Mouse (Mus musculus) hindbrain, embryonic 10.5 days (tissue): ENCODE measurements at regions not wholly inside any gene's neighbourhood (a gene's known extent, or its start where the extent isn't known, plus 50 kb on each side); places are given as distances from the start of the nearest gene placed in this dataset.

Experiments used
- DNase-seq: peaks from one replicate; pipeline ENCODE4 v3.0.0-alpha.2; 2017; ENCODE audit warnings: low spot score
- H3K27ac ChIP-seq: fragments of 300-500 bp; sonication (generic); 2 replicates; pipeline ENCODE4 v1.5.1; 2016; ENCODE audit warnings: mild to moderate bottlenecking, moderate library complexity
- H3K27me3 ChIP-seq: fragments of 300-500 bp; sonication (generic); 2 replicates; pipeline ENCODE4 v1.6.1; 2016; ENCODE audit warnings: mild to moderate bottlenecking; ENCODE audit not compliant: poor library complexity, insufficient read depth, severe bottlenecking
- H3K36me3 ChIP-seq: fragments of 300-500 bp; sonication (generic); 2 replicates; pipeline ENCODE4 v1.6.1; 2016; ENCODE audit warnings: mild to moderate bottlenecking, moderate library complexity
- H3K4me1 ChIP-seq: fragments of 300-500 bp; sonication (generic); replicated peaks from 2 replicates; pipeline ENCODE4 v1.6.1; 2016; ENCODE audit warnings: mild to moderate bottlenecking
- H3K4me3 ChIP-seq: fragments of 300-500 bp; sonication (generic); 2 replicates; pipeline ENCODE4 v1.5.1; 2016; ENCODE audit warnings: mild to moderate bottlenecking, moderate library complexity
- H3K9me3 ChIP-seq: fragments of 300-500 bp; sonication (generic); 2 replicates; pipeline ENCODE4 v1.6.1; 2016; ENCODE audit warnings: mild to moderate bottlenecking, moderate library complexity
- WGBS: fragments of 180-500 bp; shearing (Covaris S2); methylation state at CpG from one replicate; pipeline ENCODE4 v1.1.7; 2016; 5-methylcytosine and 5-hydroxymethylcytosine counted together

DNA sequence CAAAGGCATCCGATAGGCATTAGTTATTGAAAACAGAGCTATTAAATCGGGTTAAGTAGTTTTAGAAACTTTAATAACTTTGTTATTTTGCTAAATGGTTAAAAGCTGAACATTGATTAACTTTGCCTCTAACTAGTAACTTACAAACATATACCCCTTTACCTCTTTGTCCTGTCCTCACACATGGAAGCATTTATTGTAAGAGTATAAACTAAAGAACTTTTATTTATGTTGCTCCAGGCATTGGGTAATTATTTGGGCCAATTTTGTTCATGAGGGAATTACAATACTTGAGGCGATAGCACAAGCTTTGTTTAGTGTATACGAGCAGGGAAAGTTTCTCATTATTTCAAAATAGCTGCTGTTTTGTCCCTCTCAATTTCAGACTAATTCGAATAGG is 328.4 kb upstream of the Gm9008 start:
- H3K4me3 ChIP-seq, result no peak overlapping the region
- DNase-seq, result no peak
- H3K9me3 ChIP-seq, result no peaks in the 10 kb centered on the region
- WGBS, result 85% methylated on average over 5 of the region's 5 CpGs
- H3K4me1 ChIP-seq, result no peaks in the 10 kb centered on the region
- no peaks in the 10 kb centered on the region for H3K27me3 ChIP-seq
- no peak overlapping the region for H3K27ac ChIP-seq
- H3K36me3 ChIP-seq, result no peaks in the 10 kb centered on the region

DNA sequence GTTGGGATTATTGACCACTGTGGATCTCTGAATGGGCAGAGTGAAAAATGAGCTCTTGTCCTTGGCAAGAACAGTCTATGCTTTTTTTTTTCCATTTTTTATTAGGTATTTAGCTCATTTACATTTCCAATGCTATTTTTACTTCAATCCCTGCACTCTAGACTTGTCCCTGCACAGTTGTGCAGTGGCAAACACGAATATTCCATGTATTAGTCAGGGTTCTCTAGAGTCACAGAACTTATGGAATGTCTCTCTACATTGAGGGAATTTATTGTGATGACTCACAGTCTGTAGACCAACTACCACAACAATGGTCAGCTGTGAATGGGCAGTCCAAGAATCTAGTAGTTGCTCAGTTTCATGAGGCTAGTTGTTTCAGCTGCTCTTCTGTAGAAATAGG is 305.4 kb upstream of the Gm9008 start:
- Histone ChIP-seq H3K9me3 (no peaks in the 10 kb centered on the region), H3K4me1 (no peaks in the 10 kb centered on the region), H3K27me3 (no peaks in the 10 kb centered on the region), H3K36me3 (no peaks in the 10 kb centered on the region), H3K4me3 (no peak overlapping the region), H3K27ac (no peak overlapping the region)
- 74% methylated on average over 1 of the region's 1 CpGs for WGBS
- no peak for DNase-seq

DNA sequence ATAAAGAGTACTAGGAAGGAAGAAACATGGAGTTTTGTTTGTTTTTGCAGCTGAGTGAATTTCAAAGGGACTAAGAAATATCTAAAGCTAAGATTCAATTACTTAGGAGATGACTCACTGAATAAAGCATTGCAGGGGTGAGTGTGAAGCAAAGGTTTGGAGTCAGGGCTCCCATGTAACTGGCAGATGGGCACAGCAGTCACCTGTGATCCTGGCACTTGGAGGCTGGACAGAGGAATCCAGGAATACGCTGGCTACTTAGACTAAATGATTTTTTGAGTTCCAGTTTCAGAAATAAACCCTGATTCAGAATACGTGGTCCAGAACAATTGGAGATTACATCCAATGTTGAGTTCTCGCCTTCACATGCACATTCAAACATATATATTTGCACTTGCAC is 282.6 kb upstream of the Gm9008 start:
- DNase-seq, result no peak
- 91% methylated on average over 3 of the region's 3 CpGs for WGBS
- no peak overlapping the region for H3K27ac ChIP-seq
- no peak overlapping the region for H3K4me3 ChIP-seq
- H3K4me1 ChIP-seq, result no peaks in the 10 kb centered on the region
- no peaks in the 10 kb centered on the region for H3K27me3 ChIP-seq
- H3K36me3 ChIP-seq, result no peaks in the 10 kb centered on the region
- no peaks in the 10 kb centered on the region for H3K9me3 ChIP-seq

DNA sequence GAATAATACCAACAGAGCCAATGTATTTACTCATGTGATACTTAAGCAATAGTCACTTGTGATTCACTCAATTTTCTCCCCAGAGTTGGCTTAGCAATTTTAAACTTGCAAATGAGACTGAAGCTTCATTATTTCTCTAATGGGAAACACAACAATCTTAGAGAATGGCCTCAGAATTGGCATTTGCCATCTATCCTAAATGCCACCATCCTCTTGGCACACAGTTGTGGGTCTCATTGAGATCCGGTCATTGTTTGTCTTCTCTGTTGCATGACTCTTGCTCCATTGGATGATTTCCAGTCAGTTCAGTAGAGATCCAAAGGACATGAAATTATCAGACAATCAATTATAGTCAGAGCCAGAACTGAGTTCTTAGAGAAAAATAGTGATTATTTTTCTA is 280.6 kb upstream of the Gm9008 start:
- Histone ChIP-seq H3K4me1 (no peaks in the 10 kb centered on the region), H3K27ac (no peak overlapping the region), H3K27me3 (no peaks in the 10 kb centered on the region), H3K4me3 (no peak overlapping the region), H3K36me3 (no peaks in the 10 kb centered on the region), H3K9me3 (no peaks in the 10 kb centered on the region)
- DNase-seq, result no peak
- WGBS, result 95% methylated on average over 1 of the region's 1 CpGs

DNA sequence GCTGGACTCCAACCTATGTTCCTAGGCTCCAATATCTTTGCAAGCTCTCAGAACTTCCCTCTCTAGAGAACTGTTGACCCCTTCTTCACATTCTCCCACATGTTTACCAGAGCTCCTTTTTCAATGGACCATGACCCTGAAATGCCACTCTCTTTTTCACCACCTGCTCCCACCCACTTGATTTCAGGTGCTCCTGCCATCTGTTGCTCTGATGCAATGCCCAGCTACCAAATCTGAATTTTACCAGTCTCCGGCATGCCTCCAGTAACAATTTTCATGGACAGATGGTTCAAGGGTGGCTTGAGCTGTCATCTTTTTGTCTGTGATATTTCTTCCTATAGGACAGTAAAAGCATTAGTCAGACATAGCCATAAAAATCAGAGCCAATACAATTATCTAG is 279.5 kb upstream of the Gm9008 start:
- no peaks in the 10 kb centered on the region for H3K27me3 ChIP-seq
- H3K27ac ChIP-seq, result no peak overlapping the region
- H3K36me3 ChIP-seq, result no peaks in the 10 kb centered on the region
- no peaks in the 10 kb centered on the region for H3K4me1 ChIP-seq
- H3K4me3 ChIP-seq, result no peak overlapping the region
- no peaks in the 10 kb centered on the region for H3K9me3 ChIP-seq
- WGBS, result 93% methylated on average over 1 of the region's 1 CpGs
- no peak for DNase-seq

DNA sequence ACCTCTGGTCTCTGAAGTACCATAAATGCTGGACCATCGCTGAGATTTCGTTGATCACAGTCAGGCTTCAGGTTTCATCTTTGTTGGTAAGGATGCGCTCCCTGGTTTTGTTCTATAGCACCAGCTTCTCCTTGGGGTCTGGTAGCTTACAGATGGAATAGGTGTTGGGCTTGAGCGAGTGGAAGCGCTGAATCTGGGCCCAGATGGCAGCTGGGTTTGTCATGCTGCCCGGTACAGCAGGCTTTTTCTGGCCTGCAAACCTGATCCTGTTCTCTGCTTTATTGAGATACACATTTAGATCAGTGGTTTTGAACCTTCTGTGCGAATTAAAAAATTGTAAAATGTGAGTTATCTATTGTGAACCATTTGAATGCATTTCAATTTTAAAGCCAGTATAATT is 266.3 kb upstream of the Gm9008 start:
- DNase-seq, result no peak
- no peaks in the 10 kb centered on the region for H3K27me3 ChIP-seq
- no peaks in the 10 kb centered on the region for H3K36me3 ChIP-seq
- 87% methylated on average over 7 of the region's 7 CpGs for WGBS
- no peaks in the 10 kb centered on the region for H3K4me1 ChIP-seq
- no peak overlapping the region for H3K4me3 ChIP-seq
- H3K27ac ChIP-seq, result no peak overlapping the region
- no peaks in the 10 kb centered on the region for H3K9me3 ChIP-seq

DNA sequence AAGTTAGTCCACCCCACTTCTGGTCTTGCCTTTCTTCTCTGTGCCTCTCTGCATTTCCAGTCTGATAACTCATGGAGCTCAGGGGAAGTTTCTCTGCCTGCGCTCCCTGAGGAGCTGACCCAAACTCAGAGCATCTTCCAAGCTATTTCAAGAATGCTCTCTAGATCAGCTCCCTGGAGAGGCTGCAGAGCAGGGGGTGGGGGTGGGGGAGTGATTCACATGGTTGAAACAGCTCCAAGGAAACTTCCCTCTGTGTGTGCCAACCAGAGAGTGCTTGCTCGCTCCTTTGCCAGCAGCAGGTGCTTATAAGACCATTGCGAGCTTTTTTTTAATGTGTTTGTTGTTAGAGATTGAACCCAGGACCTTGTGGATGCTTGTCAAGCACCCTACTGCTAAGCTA is 257.3 kb upstream of the Gm9008 start:
- Histone ChIP-seq H3K36me3 (no peaks in the 10 kb centered on the region), H3K9me3 (no peaks in the 10 kb centered on the region), H3K4me3 (no peak overlapping the region), H3K27me3 (no peaks in the 10 kb centered on the region), H3K4me1 (peaks cover 3% of the 10 kb centered on the region), H3K27ac (no peak overlapping the region)
- peak; percentile 4 for DNase-seq
- WGBS, result 47% methylated on average over 3 of the region's 3 CpGs
